Mouse (Mus musculus) layer of hippocampus, postnatal 10 days (tissue): ENCODE data around the gene Spata2. TPM values are rescaled to one million over a fixed set of nuclear protein-coding genes. Genes with fewer than 3 reads are reported as not detected.

ENCODE experiments used
- DNase-seq, 2 experiments: peaks; one replicate each; pipeline ENCODE4 v3.0.0; 2021; ENCODE audit warnings: low spot score in 2 of 2
- total RNA-seq, 2 experiments: library from RNA; stranded (reverse); gene quantifications; 2 replicates each; pipeline ENCODE4 v1.2.3; 2021

Spata2 gene
- total RNA-seq, 2 experiments from 2014 or later, result 64.6 to 65.1 TPM

DNA sequence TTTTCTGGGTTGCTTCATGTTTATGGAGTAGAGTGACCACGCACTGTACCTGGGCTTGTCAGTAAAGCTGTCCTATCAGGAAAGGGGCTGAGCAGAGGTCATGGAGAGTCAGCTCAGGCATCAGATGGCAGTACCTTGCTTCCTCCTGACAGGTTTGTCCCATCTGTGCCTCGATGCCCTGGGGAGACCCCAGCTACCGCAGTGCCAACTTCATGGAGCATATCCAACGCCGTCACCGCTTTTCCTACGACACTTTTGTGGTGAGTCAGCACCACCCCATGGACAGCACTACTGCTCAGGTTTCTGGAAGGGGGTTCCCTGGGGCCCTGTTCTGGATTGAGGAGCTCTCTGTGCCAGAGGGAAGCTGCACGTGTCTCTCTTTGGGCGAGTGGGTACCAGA is 19.7 kb upstream of the Spata2 start:
- DNase-seq, result no peak

DNA sequence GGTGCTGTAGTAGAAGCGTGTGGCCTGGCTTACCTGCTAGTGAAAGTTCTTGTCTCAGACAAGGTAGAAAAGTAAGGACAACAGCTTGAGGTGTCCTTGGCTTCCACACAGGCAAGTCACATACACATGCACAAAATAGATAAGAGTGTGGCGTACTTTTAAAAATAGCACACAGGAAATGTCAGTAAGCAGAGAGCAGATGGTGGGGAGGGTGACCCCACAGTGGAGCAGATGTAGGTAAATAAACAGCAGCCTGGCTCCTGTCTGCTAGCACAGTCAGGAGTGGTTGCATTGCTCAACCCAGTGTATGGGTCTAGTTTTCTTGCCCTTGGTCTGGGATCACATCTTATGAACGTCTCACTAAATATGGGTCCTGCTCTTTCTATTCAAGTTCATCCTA is 17.8 kb upstream of the Spata2 start:
- DNase-seq, result no peak

GRCm38 (mm10) chr2:167508569-167508968 is 15.9 kb upstream of the Spata2 start:
- no peak for DNase-seq

DNA sequence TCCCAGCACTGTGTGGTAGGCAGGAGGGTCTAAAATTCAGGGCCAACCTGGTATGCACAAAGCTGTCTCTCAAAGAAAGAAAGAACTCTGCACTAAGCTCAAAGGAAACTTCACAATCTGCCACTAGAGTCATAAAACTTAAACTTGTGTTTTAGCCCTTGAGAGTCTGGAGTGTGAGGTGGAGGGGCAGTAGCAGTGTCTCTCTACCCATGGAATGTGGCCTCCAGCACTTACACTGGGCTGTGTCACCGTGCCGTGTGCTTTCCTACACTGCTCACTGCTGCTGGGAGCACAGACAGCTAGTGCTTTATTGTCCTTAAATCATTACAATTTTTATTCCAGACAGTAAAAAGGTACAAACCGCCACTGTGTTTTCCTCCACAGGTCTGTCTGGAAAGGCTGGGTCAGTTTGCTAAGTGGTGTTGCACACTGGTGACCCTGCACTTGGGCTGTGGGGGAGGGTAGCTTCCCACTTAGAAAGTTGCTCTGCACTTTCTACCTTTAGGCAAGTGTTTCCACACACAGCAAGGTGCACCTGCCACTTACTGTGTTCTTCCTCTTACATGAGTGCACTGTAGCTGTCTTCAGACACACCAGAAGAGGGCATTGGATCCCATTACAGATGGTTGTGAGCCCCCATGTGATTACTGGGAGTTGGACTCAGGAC is 15.2 kb upstream of the Spata2 start:
- no peak for DNase-seq

DNA sequence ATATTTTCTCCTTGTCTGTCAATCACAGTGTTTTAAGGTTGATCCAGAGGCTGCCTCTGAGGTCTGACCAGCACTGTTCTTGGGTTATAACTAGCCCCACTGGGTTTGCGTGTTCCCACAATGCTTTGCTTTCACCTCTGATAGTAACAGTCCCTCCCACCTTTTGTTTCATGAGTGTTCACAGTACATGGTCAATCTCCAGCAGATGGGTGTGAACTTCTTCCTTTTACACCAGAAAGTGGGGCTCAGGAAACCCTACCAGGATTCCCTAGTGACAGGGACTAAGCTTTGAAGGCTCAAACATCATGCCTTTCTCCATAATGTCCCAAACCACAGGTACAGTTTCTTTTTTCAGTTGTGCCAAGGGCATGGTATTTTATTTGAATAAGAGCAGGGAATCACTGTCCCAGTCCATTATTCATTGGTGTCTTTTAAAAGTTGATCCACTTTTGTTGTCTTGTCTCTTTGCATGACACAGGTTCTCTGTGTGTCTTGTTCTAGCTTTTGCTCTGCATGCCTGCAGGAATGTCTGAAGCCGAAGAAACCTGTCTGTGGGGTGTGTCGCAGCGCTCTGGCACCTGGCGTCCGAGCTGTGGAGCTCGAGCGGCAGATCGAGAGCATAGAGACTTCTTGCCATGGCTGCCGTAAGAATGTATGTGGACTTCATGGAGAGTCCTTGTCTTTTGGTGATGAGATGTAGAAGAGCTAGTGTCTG is 14.0 kb upstream of the Spata2 start:
- DNase-seq, result no peak

GRCm38 (mm10) chr2:167505127-167505526 is 12.4 kb upstream of the Spata2 start:
- DNase-seq, result no peak

GRCm38 (mm10) chr2:167503896-167504349 is 11.2 kb upstream of the Spata2 start:
- peak; percentile 48 to 64 for DNase-seq

DNA sequence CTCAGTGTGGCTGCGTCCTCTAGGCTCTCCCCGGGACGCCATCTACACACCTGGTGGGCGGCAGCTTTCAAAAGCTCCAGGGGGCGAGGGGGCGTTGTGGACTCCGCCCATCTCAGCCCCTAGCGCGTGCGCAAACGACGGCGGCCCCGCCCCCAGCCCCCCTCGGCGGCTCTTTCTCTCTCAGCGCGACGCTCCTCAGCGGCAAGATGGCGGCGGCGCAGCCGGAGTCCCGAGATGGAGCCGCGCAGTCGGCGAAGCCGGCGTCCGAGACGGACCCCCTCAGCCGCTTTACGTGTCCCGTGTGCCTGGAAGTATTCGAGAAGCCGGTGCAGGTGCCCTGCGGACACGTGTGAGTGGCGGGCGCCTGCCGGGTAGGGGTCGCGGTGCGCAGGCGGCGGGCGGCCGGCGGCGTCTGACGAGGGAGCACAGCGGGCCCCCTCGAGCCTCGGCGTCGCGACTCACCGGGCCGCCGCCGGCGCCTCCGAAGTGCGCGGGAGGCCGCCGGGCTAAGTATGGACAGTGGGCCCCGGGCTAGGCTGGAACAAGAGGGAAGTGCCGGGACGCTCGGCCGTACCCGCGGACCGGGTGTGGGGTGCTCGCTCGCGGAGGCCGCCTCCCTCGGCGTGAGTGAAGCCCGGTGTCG is 10.7 kb upstream of the Spata2 start:
- DNase-seq, result peak; percentile 88 to 93

- no peak for DNase-seq
Measured at GRCm38 (mm10) chr2:167502554-167503252, 10.0 kb upstream of the Spata2 start.

- peak in 1 of 2 experiments; percentile 42 for DNase-seq
Measured at GRCm38 (mm10) chr2:167497272-167497671, 4.6 kb upstream of the Spata2 start.

DNA sequence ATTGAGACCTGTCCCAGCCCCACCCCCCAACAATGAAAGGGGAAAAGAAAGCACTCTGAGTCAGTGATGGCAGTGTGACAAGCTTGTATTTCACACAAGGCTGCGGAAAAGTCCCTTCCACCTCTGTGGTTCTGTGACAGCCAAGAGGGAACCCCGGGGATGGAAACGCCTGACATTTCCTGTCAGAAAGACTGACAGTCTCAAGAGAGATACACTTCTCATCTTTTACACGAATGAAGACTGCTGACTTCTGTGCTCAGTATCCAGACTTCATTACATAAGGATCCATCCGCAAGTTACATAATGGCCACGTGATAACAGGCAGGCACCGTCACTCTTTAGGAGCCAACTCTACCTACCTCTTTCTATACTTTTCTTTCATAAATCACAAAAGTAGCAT is 3.8 kb upstream of the Spata2 start:
- no peak for DNase-seq

- DNase-seq, result peak; percentile 53 to 61
Measured at GRCm38 (mm10) chr2:167491757-167492708, 654 bp downstream of the Spata2 start, which contains the start of gene Rnf114. Gene Rnf114 (plus strand): TSS chr2:167492645.

DNA sequence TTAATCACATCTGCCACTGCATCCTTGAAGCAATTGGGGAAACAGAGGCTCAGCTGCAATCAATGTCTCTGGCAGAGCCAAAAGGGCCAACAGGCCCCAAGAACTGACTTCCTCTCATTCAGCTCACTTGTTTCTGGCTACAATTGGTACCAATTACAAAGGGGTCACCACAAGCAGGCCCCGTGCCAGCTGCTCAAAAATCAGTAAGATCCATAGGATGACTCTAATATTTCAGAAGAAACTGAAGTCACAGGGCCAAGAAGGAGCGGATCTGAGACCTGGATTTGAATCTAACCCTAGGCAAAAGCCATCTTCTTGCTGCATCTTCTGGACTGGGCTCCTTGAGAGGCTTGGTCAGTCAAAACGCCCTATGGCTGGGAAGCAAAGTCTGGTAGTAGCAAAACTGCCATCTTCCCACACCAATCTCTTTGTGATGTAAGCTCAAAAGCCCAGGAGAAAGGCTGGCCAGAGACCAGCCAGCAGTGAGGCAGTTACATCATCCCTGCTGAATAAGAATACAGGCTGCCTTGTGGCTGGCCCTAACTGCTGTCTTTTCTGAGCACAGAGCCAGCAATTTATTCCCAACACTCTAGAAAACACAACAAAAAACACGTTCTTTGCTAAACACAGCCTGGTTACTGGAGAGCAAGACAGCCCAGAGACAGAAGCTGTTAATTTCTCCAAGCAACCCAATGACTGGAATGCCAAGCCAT is 1.7 kb downstream of the Spata2 start:
- DNase-seq, result peak; percentile 55 to 66

GRCm38 (mm10) chr2:167487994-167488393 is 4.7 kb downstream of the Spata2 start:
- no peak for DNase-seq

- no peak for DNase-seq
Measured at GRCm38 (mm10) chr2:167487551-167487950, 5.1 kb downstream of the Spata2 start.

DNA sequence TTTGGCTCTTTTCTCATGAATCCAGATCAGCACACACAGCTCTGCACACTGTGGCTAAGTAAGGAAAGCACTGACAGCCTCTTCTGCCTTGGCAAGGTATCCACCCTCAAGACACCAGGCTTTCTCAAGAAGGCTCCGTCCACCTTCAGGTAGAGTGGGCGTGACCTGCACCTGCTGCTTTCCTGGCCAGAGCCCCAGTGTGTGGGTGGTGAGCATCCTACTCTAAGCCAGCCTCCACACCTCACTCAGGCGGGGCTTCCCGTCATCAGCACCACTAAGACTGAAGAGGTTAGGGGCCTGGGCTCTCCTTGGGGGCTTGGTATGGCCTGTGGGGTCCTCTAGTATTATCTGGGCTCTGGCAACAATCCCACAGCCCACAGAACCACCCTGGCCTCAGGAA is 6.1 kb downstream of the Spata2 start:
- DNase-seq, result no peak

DNA sequence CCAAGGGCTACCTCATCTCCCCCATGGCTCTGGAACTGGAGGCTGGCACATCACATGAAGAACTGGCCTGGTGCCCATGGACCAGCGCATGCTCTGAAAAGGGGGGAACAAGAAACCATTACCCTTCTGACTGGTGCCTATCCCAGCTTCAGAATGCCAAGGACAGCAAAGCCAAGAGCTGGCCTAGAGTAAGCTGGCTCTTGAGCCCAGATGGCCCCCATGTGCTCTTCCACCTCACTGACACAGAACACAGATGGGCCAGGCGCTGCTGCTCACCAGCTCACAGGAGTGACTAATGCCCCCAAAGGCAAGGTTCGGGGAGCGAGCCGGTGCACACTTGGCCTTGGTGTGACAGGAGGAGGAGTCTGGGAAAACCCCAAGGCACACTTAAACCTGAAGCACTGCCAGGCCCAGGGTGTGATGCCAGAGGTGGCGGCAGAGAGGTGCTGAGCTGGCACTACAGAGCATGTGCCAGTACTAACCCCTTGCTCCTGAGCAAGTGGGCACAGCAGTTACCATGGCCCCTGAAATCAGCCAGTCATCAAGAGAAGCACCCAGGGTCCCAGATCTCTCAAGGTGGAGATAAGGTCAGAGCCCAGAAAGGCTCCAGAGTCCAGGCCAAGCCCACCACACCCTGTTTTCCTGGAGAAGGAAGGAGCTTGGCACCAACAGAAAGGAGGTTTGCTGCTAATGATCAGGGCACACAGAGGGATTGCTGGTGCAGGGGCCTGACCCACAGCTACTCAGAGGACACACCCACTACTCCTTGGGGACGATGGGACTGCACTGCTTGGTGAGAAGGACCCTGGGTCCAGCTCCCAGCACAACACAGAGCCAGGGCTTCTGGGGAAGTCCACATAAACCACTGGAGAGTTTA is 6.9 kb downstream of the Spata2 start:
- peak; percentile 81 for DNase-seq

DNA sequence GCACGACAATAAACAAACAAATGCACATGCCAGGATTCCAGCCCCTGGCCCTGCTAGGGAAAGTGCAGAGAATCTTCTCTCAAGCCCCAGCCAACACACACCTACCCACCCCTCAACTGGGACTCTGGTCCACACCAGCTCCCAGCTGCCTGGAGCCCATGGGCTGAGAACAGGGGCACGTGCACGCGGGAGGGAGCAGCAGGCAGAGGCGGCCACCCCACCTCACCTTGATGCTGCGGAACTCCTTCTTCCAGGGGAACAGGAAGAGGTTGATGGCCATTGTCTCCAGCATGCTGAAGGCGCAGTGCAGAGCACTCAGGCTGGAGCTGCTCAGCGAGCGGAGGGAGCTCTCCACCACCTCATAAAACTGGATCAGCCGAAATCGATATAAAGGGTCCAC is 7.8 kb downstream of the Spata2 start:
- no peak for DNase-seq
